Mouse (Mus musculus): ENCODE measurements around the gene Dnajc16.

DNA sequence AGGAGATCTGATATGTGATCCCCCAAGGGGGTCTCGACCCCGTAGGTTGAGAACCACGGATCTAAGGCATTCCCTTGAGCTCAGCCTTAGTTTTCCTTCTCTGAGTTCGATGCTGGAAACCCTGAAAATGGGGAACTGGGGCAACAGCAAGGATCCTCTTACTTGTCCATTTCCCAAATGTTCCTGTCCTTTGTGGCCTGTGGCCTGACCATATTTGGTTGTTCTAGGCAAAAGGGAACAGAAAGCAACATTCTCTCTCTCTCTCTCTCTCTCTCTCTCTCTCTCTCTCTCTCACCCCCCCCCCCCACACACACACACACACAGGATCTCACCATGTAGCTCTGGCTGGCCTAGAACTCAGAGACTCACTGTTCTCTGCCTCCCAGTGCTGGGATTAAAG, 53.9 kb downstream of the Dnajc16 start:
- TF ChIP-seq CTCF (IDR thresholded peaks at IDR 0.05; ENCODE audit: control insufficient read depth, insufficient read depth, insufficient replicate concordance, low read depth, low read length) (no peak), POLR2A (IDR thresholded peaks at IDR 0.05; ENCODE audit: control insufficient read depth, low read depth, low read length) (no peak)
